Mouse (Mus musculus) yolk sac, embryonic 10.5 days (tissue): ENCODE data around the gene Ppil1.
"Not testable (repeated sequence)": the region's sequence is repeated elsewhere in the genome, so short reads cannot be mapped to it uniquely, and the experiment has no call there.

Experiments used
- DNase-seq: peaks from one replicate; pipeline ENCODE4 v3.0.0-alpha.2; 2017; ENCODE audit warnings: low spot score

The Ppil1 gene

GRCm38 (mm10) chr17:29251608-29252390 lies 12.2 kb downstream of the Ppil1 start:
- DNase-seq, result no peak

- not testable (repeated sequence) for DNase-seq
Observed at GRCm38 (mm10) chr17:29251006-29251405, 13.0 kb downstream of the Ppil1 start.

GRCm38 (mm10) chr17:29249512-29249911 lies 14.5 kb downstream of the Ppil1 start:
- DNase-seq, result peak; percentile 1

GRCm38 (mm10) chr17:29247881-29248280 lies 16.1 kb downstream of the Ppil1 start:
- no peak for DNase-seq

GRCm38 (mm10) chr17:29246602-29247001 lies 17.4 kb downstream of the Ppil1 start:
- peak; percentile 61 for DNase-seq

- DNase-seq, result no peak
Observed at GRCm38 (mm10) chr17:29245725-29246124, 18.3 kb downstream of the Ppil1 start.

- DNase-seq, result no peak
Observed at GRCm38 (mm10) chr17:29244912-29245311, 19.1 kb downstream of the Ppil1 start.

- no peak for DNase-seq
Observed at GRCm38 (mm10) chr17:29238421-29238945, 25.5 kb downstream of the Ppil1 start.

GRCm38 (mm10) chr17:29237772-29238420 lies 26.1 kb downstream of the Ppil1 start, which contains the start of gene Cpne5:
Gene Cpne5 (minus strand): TSS chr17:29238167.
- DNase-seq, result no peak

GRCm38 (mm10) chr17:29237267-29237771 lies 26.7 kb downstream of the Ppil1 start:
- no peak for DNase-seq

GRCm38 (mm10) chr17:29236111-29236510 lies 27.9 kb downstream of the Ppil1 start:
- no peak for DNase-seq

GRCm38 (mm10) chr17:29231109-29231508 lies 32.9 kb downstream of the Ppil1 start:
- no peak for DNase-seq

GRCm38 (mm10) chr17:29220631-29221030 lies 43.4 kb downstream of the Ppil1 start:
- no peak for DNase-seq

GRCm38 (mm10) chr17:29218017-29218416 lies 46.0 kb downstream of the Ppil1 start:
- no peak for DNase-seq

- no peak for DNase-seq
Observed at GRCm38 (mm10) chr17:29216078-29216477, 47.9 kb downstream of the Ppil1 start.

- DNase-seq, result no peak
Observed at GRCm38 (mm10) chr17:29214655-29215054, 49.3 kb downstream of the Ppil1 start.

GRCm38 (mm10) chr17:29214193-29214456 lies 49.9 kb downstream of the Ppil1 start:
- DNase-seq, result no peak

GRCm38 (mm10) chr17:29213381-29214192 lies 50.4 kb downstream of the Ppil1 start:
- DNase-seq, result no peak

GRCm38 (mm10) chr17:29211836-29212235 lies 52.1 kb downstream of the Ppil1 start:
- no peak for DNase-seq

GRCm38 (mm10) chr17:29210037-29210436 lies 53.9 kb downstream of the Ppil1 start:
- DNase-seq, result no peak

GRCm38 (mm10) chr17:29206052-29206451 lies 57.9 kb downstream of the Ppil1 start:
- DNase-seq, result no peak

- DNase-seq, result no peak
Observed at GRCm38 (mm10) chr17:29202604-29203003, 61.4 kb downstream of the Ppil1 start.
